Mouse (Mus musculus) B cell, adult 62 days (primary cell): ENCODE measurements around the gene Actrt2. TPM values are rescaled to one million over a fixed set of nuclear protein-coding genes. Genes with fewer than 3 reads are reported as not detected.

Experiments used
- total RNA-seq: library from RNA; stranded (reverse); gene quantifications from 4 replicates; pipeline ENCODE4 v1.2.4, GENCODE M21; 2023

Actrt2 gene
- not detected in 4 replicates for total RNA-seq

DNA sequence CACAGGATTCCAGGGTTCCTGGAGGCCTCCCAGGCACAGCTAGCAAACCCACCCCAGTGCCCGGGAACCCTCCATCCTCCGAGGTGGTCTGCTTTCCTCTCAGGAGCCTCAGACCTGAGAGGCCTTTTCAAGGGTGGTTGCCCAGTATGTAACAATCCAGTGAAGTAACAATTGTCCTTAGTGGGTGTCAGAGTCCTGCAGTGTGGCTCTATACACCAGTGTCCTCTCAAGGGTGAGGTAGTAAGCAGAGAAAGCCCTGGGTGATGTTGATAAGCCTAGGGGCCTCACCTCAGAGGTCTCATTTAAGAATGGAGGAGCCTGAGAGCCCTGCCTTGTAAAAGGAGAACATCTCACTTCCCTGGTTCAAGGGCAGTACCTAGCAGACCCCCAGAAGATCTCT lies at the start of gene Actrt2:
Gene Actrt2 (minus strand): TSS at position 101 of the 400 bp plus-strand sequence.

DNA sequence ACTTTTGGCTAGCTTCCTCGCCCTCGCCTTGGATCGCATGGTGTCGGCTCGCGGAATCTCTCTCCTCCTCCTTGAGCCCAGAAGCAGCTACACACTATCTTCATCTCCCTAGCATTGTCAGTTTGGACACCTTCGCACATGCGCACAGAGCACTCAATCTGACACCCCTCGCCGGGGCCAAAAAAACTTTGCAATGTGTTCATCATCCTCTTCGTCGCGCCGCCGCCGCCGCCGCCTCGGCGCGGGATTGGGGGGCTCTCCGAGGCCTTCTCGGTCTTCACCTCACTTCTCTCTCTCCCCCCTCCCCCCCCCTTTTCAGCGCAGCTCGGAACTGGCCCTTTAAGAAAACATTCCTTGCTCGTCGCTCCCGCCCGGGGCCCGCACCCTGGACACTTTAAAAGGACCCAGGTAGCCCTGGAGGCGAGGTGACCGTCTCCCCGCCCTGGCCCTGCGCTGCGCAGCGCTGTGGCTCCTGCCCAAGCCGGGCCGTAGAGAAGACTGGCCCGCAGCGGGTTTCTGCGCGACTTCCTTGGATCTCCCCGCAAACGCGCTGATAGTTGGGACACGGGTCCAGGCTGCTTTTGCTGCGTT lies 30.9 kb downstream of the Actrt2 start, which contains the start of gene Prdm16:
Gene Prdm16 (minus strand): TSS at position 153 of the 591 bp plus-strand sequence.

Other genes starting within 250 kb of the Actrt2 start
- 0.54 to 4.0 TPM (median 1.5 TPM) in 4 replicates for gene Prdm16, start 31.0 kb downstream of the Actrt2 start, total RNA-seq
- gene Ttc34, start 169.6 kb upstream of the Actrt2 start, total RNA-seq, result not detected in 4 replicates
- gene Mmel1, start 201.7 kb upstream of the Actrt2 start, total RNA-seq, result not detected in 4 replicates
- gene Fam213b, start 231.3 kb upstream of the Actrt2 start, total RNA-seq, result 1.6 to 2.6 TPM (median 1.9 TPM) in 4 replicates